In genomic region chr4:22645616-22646015, GRCm38 (mm10) we compare ENCODE assay signal across 18 mouse cellular contexts.
DNase-seq lines count a peak whose midpoint lies in the region; ATAC-seq and TF ChIP-seq lines count a peak whose summit lies in the region.
"Had no signal": no experiment of that assay in that cellular context is flagged by ENCODE, and none has a peak within 500 bp of the region (broad histone marks: within the 10 kb centered on the region; RNA-seq: fewer than 3 reads in every experiment).

No protein-coding gene starts in this region.

- 71% methylated on average over 3 of the region's 3 CpGs for WGBS in kidney, adult 2 months
- WGBS in embryonic facial prominence, embryonic 10.5 days, result 58% methylated on average over 3 of the region's 3 CpGs

- H3K27ac ChIP-seq in kidney, adult 2 months (ENCODE audit: insufficient read depth, low read depth, low read length), result no peak overlapping the region
- H3K27ac ChIP-seq in embryonic facial prominence, embryonic 10.5 days (replicated peaks), result no peak overlapping the region
- H3K27ac ChIP-seq: embryonic facial prominence, embryonic 15.5 days; stomach, embryonic 15.5 days had no signal

- no peaks in the 10 kb centered on the region for H3K9me3 ChIP-seq in embryonic facial prominence, embryonic 10.5 days
- H3K9me3 ChIP-seq: embryonic facial prominence, embryonic 15.5 days; G1E; stomach, embryonic 15.5 days had no signal

- no peak for TF ChIP-seq POLR2A in kidney, adult 2 months (IDR thresholded peaks at IDR 0.05; ENCODE audit: low read depth, low read length)

- no peak overlapping the region for H3K4me3 ChIP-seq in kidney, adult 2 months (ENCODE audit: insufficient read depth, low read depth, low read length)
- H3K4me3 ChIP-seq in embryonic facial prominence, embryonic 10.5 days, result no peak overlapping the region
- H3K4me3 ChIP-seq: embryonic facial prominence, embryonic 15.5 days; megakaryocyte, embryonic 14.5 days; stomach, embryonic 15.5 days had no signal

- H3K27me3 ChIP-seq in kidney, adult 2 months (replicated peaks; ENCODE audit: control insufficient read depth, insufficient read depth, low read length), result no peaks in the 10 kb centered on the region
- H3K27me3 ChIP-seq in embryonic facial prominence, embryonic 10.5 days (replicated peaks; ENCODE audit: low read depth, poor library complexity, severe bottlenecking), result no peaks in the 10 kb centered on the region
- H3K27me3 ChIP-seq: embryonic facial prominence, embryonic 15.5 days; megakaryocyte, embryonic 14.5 days; stomach, embryonic 15.5 days had no signal

- H3K4me1 ChIP-seq in kidney, adult 2 months (ENCODE audit: control insufficient read depth, insufficient read depth, low read length), result no peaks in the 10 kb centered on the region
- H3K4me1 ChIP-seq in embryonic facial prominence, embryonic 10.5 days, result no peaks in the 10 kb centered on the region
- H3K4me1 ChIP-seq: embryonic facial prominence, embryonic 15.5 days; megakaryocyte, embryonic 14.5 days; stomach, embryonic 15.5 days had no signal

- peak; percentile 32 to 40 for DNase-seq in kidney, postnatal 4 days
- no peak for DNase-seq in kidney, adult 2 months
- peak; percentile 46 for DNase-seq in R1 (ENCODE audit: low read depth, low spot score)
- peak; percentile 47 for DNase-seq in embryonic facial prominence, embryonic 10.5 days (ENCODE audit: low spot score)
- DNase-seq in retina, postnatal 1 day, result peak; percentile 46
- no peak for DNase-seq in thymus, postnatal 14 days
- DNase-seq: adrenal gland, adult 8-10 months; forebrain, postnatal 0 days; gastrocnemius, postnatal 25 days; kidney, adult 11 months; left cerebral cortex, postnatal 4 days; liver, postnatal 0 days; right cerebral cortex, postnatal 14 days had no signal

- TF ChIP-seq CTCF in kidney, adult 2 months (conservative IDR thresholded peaks at IDR 0.05; ENCODE audit: insufficient read depth, insufficient read length, low read depth, low read length), result no peak

- H3K36me3 ChIP-seq in kidney, adult 2 months (ENCODE audit: control insufficient read depth, insufficient read depth, low read length), result no peaks in the 10 kb centered on the region
- H3K36me3 ChIP-seq in embryonic facial prominence, embryonic 10.5 days (replicated peaks), result no peaks in the 10 kb centered on the region
- H3K36me3 ChIP-seq: embryonic facial prominence, embryonic 15.5 days; G1E; stomach, embryonic 15.5 days had no signal

- no peak for ATAC-seq in megakaryocyte-erythroid progenitor cell, adult 5-6 weeks (replicated peaks; ENCODE audit: low FRiP score, low TSS enrichment, poor library complexity, severe bottlenecking)
- ATAC-seq: forebrain, postnatal 0 days; liver, postnatal 0 days had no signal

Comparison
In these comparisons a context has a peak if more than half of its experiments do, and no peak if none do; other contexts are left out.
1. DNase-seq: peak in kidney, postnatal 4 days (2 of 2), R1 (single experiment), embryonic facial prominence, embryonic 10.5 days (single experiment) and retina, postnatal 1 day (single experiment); none in kidney, adult 2 months (single experiment) and thymus, postnatal 14 days (single experiment).